Mouse (Mus musculus): Measurements from ENCODE around the gene Ly6g6f. TPM values are rescaled to one million over a fixed set of nuclear protein-coding genes. Genes with fewer than 3 reads are reported as not detected.

Ly6g6f gene
- polyA plus RNA-seq, 1 experiment from 2014 or later, result 0.15 TPM

GRCm38 (mm10) chr17:35088825-35089644, 3.6 kb upstream of the Ly6g6f start, which contains the start of gene Abhd16a:
Gene Abhd16a (plus strand): TSS chr17:35089263.
- H3K9ac ChIP-seq (ENCODE audit: low read length), result peak within 1 kb of the TSS; percentile 88
- H3K27me3 ChIP-seq (replicated peaks; ENCODE audit: control insufficient read depth, insufficient read depth, low read length), result no peaks in the 10 kb centered on the region
- 3% methylated on average over 66 of the region's 67 CpGs for WGBS
- ATAC-seq (peak; percentile 99), DNase-seq (ENCODE audit: low spot score) (peak; percentile 96)
- peaks cover 6% of the 10 kb centered on the region for H3K4me1 ChIP-seq (ENCODE audit: control insufficient read depth, insufficient read depth, low read length)
- H3K4me3 ChIP-seq (ENCODE audit: low read depth, low read length), result peak within 1 kb of the TSS; percentile 55
- peaks cover 25% of the 10 kb centered on the region for H3K36me3 ChIP-seq (ENCODE audit: control insufficient read depth, insufficient read depth, low read length)
- H3K9me3 ChIP-seq (replicated peaks; ENCODE audit: control insufficient read depth, low read length), result no peaks in the 10 kb centered on the region
- peak within 1 kb of the TSS; percentile 67 for H3K4me2 ChIP-seq (ENCODE audit: low read length)
- H3K27ac ChIP-seq (ENCODE audit: low read depth, low read length), result peak within 1 kb of the TSS; percentile 98

GRCm38 (mm10) chr17:35088151-35088550, 2.7 kb upstream of the Ly6g6f start:
- DNase-seq (ENCODE audit: low spot score) (no peak), ATAC-seq (no peak)
- H3K27me3 ChIP-seq (replicated peaks; ENCODE audit: control insufficient read depth, insufficient read depth, low read length), result no peaks in the 10 kb centered on the region
- H3K4me2 ChIP-seq (ENCODE audit: low read length), result no peak overlapping the region
- no peak overlapping the region for H3K27ac ChIP-seq (ENCODE audit: low read depth, low read length)
- peaks cover 6% of the 10 kb centered on the region for H3K4me1 ChIP-seq (ENCODE audit: control insufficient read depth, insufficient read depth, low read length)
- 52% methylated on average over 2 of the region's 2 CpGs for WGBS
- no peak overlapping the region for H3K9ac ChIP-seq (ENCODE audit: low read length)
- H3K4me3 ChIP-seq (ENCODE audit: low read depth, low read length), result no peak overlapping the region
- H3K36me3 ChIP-seq (ENCODE audit: control insufficient read depth, insufficient read depth, low read length), result peaks cover 17% of the 10 kb centered on the region
- H3K9me3 ChIP-seq (replicated peaks; ENCODE audit: control insufficient read depth, low read length), result no peaks in the 10 kb centered on the region

GRCm38 (mm10) chr17:35083929-35084497, 1.4 kb downstream of the Ly6g6f start:
- no peaks in the 10 kb centered on the region for H3K27me3 ChIP-seq (replicated peaks; ENCODE audit: control insufficient read depth, insufficient read depth, low read length)
- H3K4me1 ChIP-seq (ENCODE audit: control insufficient read depth, insufficient read depth, low read length), result no peaks in the 10 kb centered on the region
- no peak overlapping the region for H3K27ac ChIP-seq (ENCODE audit: low read depth, low read length)
- no peak overlapping the region for H3K4me3 ChIP-seq (ENCODE audit: low read depth, low read length)
- H3K9ac ChIP-seq (ENCODE audit: low read length), result no peak overlapping the region
- no peak overlapping the region for H3K4me2 ChIP-seq (ENCODE audit: low read length)
- H3K9me3 ChIP-seq (replicated peaks; ENCODE audit: control insufficient read depth, low read length), result no peaks in the 10 kb centered on the region
- H3K36me3 ChIP-seq (ENCODE audit: control insufficient read depth, insufficient read depth, low read length), result no peaks in the 10 kb centered on the region
- 83% methylated on average over 3 of the region's 3 CpGs for WGBS
- ATAC-seq (no peak), DNase-seq (ENCODE audit: low spot score) (no peak)

GRCm38 (mm10) chr17:35082841-35083576, 2.4 kb downstream of the Ly6g6f start:
- Histone ChIP-seq H3K27me3 (replicated peaks; ENCODE audit: control insufficient read depth, insufficient read depth, low read length) (no peaks in the 10 kb centered on the region), H3K9ac (ENCODE audit: low read length) (no peak overlapping the region), H3K4me1 (ENCODE audit: control insufficient read depth, insufficient read depth, low read length) (peaks cover under 1% of the 10 kb centered on the region; the same call in 1 of the 2 replicates), H3K9me3 (replicated peaks; ENCODE audit: control insufficient read depth, low read length) (no peaks in the 10 kb centered on the region), H3K4me3 (ENCODE audit: low read depth, low read length) (no peak overlapping the region), H3K4me2 (ENCODE audit: low read length) (no peak overlapping the region), H3K27ac (ENCODE audit: low read depth, low read length) (no peak overlapping the region), H3K36me3 (ENCODE audit: control insufficient read depth, insufficient read depth, low read length) (no peaks in the 10 kb centered on the region)
- DNase-seq (ENCODE audit: low spot score), result no peak
- ATAC-seq, result no peak
- WGBS, result 87% methylated on average over 16 of the region's 16 CpGs

- Histone ChIP-seq H3K9ac (ENCODE audit: low read length) (no peak overlapping the region), H3K4me1 (ENCODE audit: control insufficient read depth, insufficient read depth, low read length) (peaks cover 11% of the 10 kb centered on the region; the same call in 1 of the 2 replicates), H3K36me3 (ENCODE audit: control insufficient read depth, insufficient read depth, low read length) (no peaks in the 10 kb centered on the region), H3K27me3 (replicated peaks; ENCODE audit: control insufficient read depth, insufficient read depth, low read length) (no peaks in the 10 kb centered on the region), H3K9me3 (replicated peaks; ENCODE audit: control insufficient read depth, low read length) (no peaks in the 10 kb centered on the region), H3K27ac (ENCODE audit: low read depth, low read length) (no peak overlapping the region), H3K4me2 (ENCODE audit: low read length) (no peak overlapping the region), H3K4me3 (ENCODE audit: low read depth, low read length) (no peak overlapping the region)
- DNase-seq (ENCODE audit: low spot score), result no peak
- no peak for ATAC-seq
- WGBS, result 90% methylated on average over 4 of the region's 4 CpGs
These were observed 4.7 kb downstream of the Ly6g6f start for GRCm38 (mm10) chr17:35080710-35081109.

GRCm38 (mm10) chr17:35080248-35080647, 5.2 kb downstream of the Ly6g6f start:
- H3K9ac ChIP-seq (ENCODE audit: low read length), result no peak overlapping the region
- H3K36me3 ChIP-seq (ENCODE audit: control insufficient read depth, insufficient read depth, low read length), result no peaks in the 10 kb centered on the region
- H3K27me3 ChIP-seq (replicated peaks; ENCODE audit: control insufficient read depth, insufficient read depth, low read length), result no peaks in the 10 kb centered on the region
- DNase-seq (ENCODE audit: low spot score) (no peak), ATAC-seq (no peak)
- WGBS, result 69% methylated on average over 6 of the region's 6 CpGs
- H3K9me3 ChIP-seq (replicated peaks; ENCODE audit: control insufficient read depth, low read length), result no peaks in the 10 kb centered on the region
- H3K4me1 ChIP-seq (ENCODE audit: control insufficient read depth, insufficient read depth, low read length), result peaks cover 11% of the 10 kb centered on the region; the same call in 1 of the 2 replicates
- no peak overlapping the region for H3K4me2 ChIP-seq (ENCODE audit: low read length)
- H3K27ac ChIP-seq (ENCODE audit: low read depth, low read length), result no peak overlapping the region
- no peak overlapping the region for H3K4me3 ChIP-seq (ENCODE audit: low read depth, low read length)

GRCm38 (mm10) chr17:35079778-35080177, 5.6 kb downstream of the Ly6g6f start:
- Histone ChIP-seq H3K4me3 (ENCODE audit: low read depth, low read length) (no peak overlapping the region), H3K9me3 (replicated peaks; ENCODE audit: control insufficient read depth, low read length) (no peaks in the 10 kb centered on the region), H3K4me1 (ENCODE audit: control insufficient read depth, insufficient read depth, low read length) (peaks cover 11% of the 10 kb centered on the region; the same call in 1 of the 2 replicates), H3K36me3 (ENCODE audit: control insufficient read depth, insufficient read depth, low read length) (no peaks in the 10 kb centered on the region), H3K27me3 (replicated peaks; ENCODE audit: control insufficient read depth, insufficient read depth, low read length) (no peaks in the 10 kb centered on the region), H3K4me2 (ENCODE audit: low read length) (no peak overlapping the region), H3K27ac (ENCODE audit: low read depth, low read length) (no peak overlapping the region), H3K9ac (ENCODE audit: low read length) (no peak overlapping the region)
- 70% methylated on average over 9 of the region's 9 CpGs for WGBS
- DNase-seq (ENCODE audit: low spot score) (no peak), ATAC-seq (no peak)

GRCm38 (mm10) chr17:35077786-35078233, 7.6 kb downstream of the Ly6g6f start, which contains the start of gene Ly6g6d:
Gene Ly6g6d (minus strand): TSS chr17:35078065.
- peak within 1 kb of the TSS; percentile 35 for H3K4me2 ChIP-seq (ENCODE audit: low read length)
- no peaks in the 10 kb centered on the region for H3K9me3 ChIP-seq (replicated peaks; ENCODE audit: control insufficient read depth, low read length)
- no peaks in the 10 kb centered on the region for H3K27me3 ChIP-seq (replicated peaks; ENCODE audit: control insufficient read depth, insufficient read depth, low read length)
- 12% methylated on average over 14 of the region's 14 CpGs for WGBS
- peak; percentile 26 for DNase-seq (ENCODE audit: low spot score)
- peak within 1 kb of the TSS; percentile 4; the same call in 1 of the 2 replicates for H3K4me3 ChIP-seq (ENCODE audit: low read depth, low read length)
- no peaks in the 10 kb centered on the region for H3K36me3 ChIP-seq (ENCODE audit: control insufficient read depth, insufficient read depth, low read length)
- peak within 1 kb of the TSS; percentile 41; the same call in 1 of the 2 replicates for H3K9ac ChIP-seq (ENCODE audit: low read length)
- H3K4me1 ChIP-seq (ENCODE audit: control insufficient read depth, insufficient read depth, low read length), result peaks cover 11% of the 10 kb centered on the region; the same call in 1 of the 2 replicates
- H3K27ac ChIP-seq (ENCODE audit: low read depth, low read length), result peak within 1 kb of the TSS; percentile 52; the same call in 1 of the 2 replicates
- no peak for ATAC-seq
